Mouse (Mus musculus): ENCODE measurements around the gene Dlk1.
"Not testable (repeated sequence)": the region's sequence is repeated elsewhere in the genome, so short reads cannot be mapped to it uniquely, and the experiment has no call there.

The Dlk1 gene

GRCm38 (mm10) chr12:109474187-109474606, 21.6 kb downstream of the Dlk1 start:
- DNase-seq (ENCODE audit: low spot score): no peak

- no peak for DNase-seq (ENCODE audit: low spot score)
Measured at GRCm38 (mm10) chr12:109475501-109475900, 22.9 kb downstream of the Dlk1 start.

GRCm38 (mm10) chr12:109486525-109486924, 33.9 kb downstream of the Dlk1 start:
- DNase-seq (ENCODE audit: low spot score): not testable (repeated sequence)

- DNase-seq (ENCODE audit: low spot score): peak; percentile 15
Measured at GRCm38 (mm10) chr12:109491701-109492100, 39.1 kb downstream of the Dlk1 start.

GRCm38 (mm10) chr12:109493381-109493780, 40.8 kb downstream of the Dlk1 start:
- DNase-seq (ENCODE audit: low spot score): no peak

- DNase-seq (ENCODE audit: low spot score): no peak
Measured at GRCm38 (mm10) chr12:109495016-109495644, 42.5 kb downstream of the Dlk1 start.

- DNase-seq (ENCODE audit: low spot score): no peak
Measured at GRCm38 (mm10) chr12:109496397-109496796, 43.8 kb downstream of the Dlk1 start.

- DNase-seq (ENCODE audit: low spot score): no peak
Measured at GRCm38 (mm10) chr12:109500992-109501391, 48.4 kb downstream of the Dlk1 start.

- no peak for DNase-seq (ENCODE audit: low spot score)
Measured at GRCm38 (mm10) chr12:109502360-109503040, 49.9 kb downstream of the Dlk1 start.

GRCm38 (mm10) chr12:109507693-109508092, 55.1 kb downstream of the Dlk1 start:
- no peak for DNase-seq (ENCODE audit: low spot score)

- DNase-seq (ENCODE audit: low spot score): no peak
Measured at GRCm38 (mm10) chr12:109508495-109509454, 56.2 kb downstream of the Dlk1 start.

GRCm38 (mm10) chr12:109509531-109510137, 57.0 kb downstream of the Dlk1 start:
- DNase-seq (ENCODE audit: low spot score): no peak

- no peak for DNase-seq (ENCODE audit: low spot score)
Measured at GRCm38 (mm10) chr12:109510247-109510646, 57.6 kb downstream of the Dlk1 start.

GRCm38 (mm10) chr12:109511456-109511855, 58.8 kb downstream of the Dlk1 start:
- no peak for DNase-seq (ENCODE audit: low spot score)

GRCm38 (mm10) chr12:109512151-109512907, 59.7 kb downstream of the Dlk1 start:
- DNase-seq (ENCODE audit: low spot score): no peak

Data from left cerebral cortex, adult 11 months (tissue).